Mouse (Mus musculus) heart, postnatal 36 days (tissue): ENCODE measurements around the gene Kat7. TPM values are rescaled to one million over a fixed set of nuclear protein-coding genes. Genes with fewer than 3 reads are reported as not detected.

Source experiments
- DNase-seq, 2 experiments: peaks; one replicate each; pipeline ENCODE4 v3.0.0; 2021 to 2022
- intact Hi-C: fragments of 180-260 bp; cut with DNase I; formaldehyde crosslinking; loops from one replicate; pipeline ENCODE4 v1.15.1; 2025
- total RNA-seq, 2 experiments: library from RNA; stranded (reverse); gene quantifications; 2 replicates each; pipeline ENCODE4 v1.2.3; 2021

The Kat7 gene
- total RNA-seq, 2 experiments from 2014 or later, result 27.5 to 32.3 TPM

- intact Hi-C loops, result loop anchor here (2.0 kb wide), 1 partner anchor 34 kb away; no protein-coding TSS in a partner anchor
- DNase-seq, result no peak
Observed at GRCm38 (mm10) chr11:95293017-95293624, 16.9 kb downstream of the Kat7 start.

GRCm38 (mm10) chr11:95291998-95292397, 18.0 kb downstream of the Kat7 start:
- intact Hi-C loops, result loop anchor here (2.0 kb wide), 1 partner anchor 33 kb away; no protein-coding TSS in a partner anchor
- DNase-seq, result no peak

GRCm38 (mm10) chr11:95282331-95282730, 27.7 kb downstream of the Kat7 start:
- intact Hi-C loops, result no loop called here
- no peak for DNase-seq

GRCm38 (mm10) chr11:95279061-95279659, 30.9 kb downstream of the Kat7 start:
- DNase-seq, result no peak
- intact Hi-C loops, result no loop called here

DNA sequence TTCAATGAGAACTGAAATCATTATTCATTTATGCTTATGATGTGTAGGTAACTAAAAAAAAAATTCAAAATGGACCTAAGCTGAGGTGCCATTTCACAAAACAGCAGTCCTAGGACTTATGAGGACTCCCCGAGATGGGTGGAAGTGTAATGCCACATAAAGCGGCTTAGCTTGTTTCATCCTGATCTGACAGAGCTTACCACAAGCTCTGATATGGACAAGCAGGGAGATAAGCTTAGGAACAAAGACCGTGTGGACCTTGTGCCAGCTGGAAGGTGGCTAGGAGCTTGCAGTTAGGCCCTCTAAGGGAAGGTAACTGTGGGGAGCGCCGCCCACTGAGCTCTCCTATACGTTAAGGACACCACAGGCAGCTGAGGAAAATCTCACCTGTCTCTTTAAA, 34.0 kb downstream of the Kat7 start:
- DNase-seq, result no peak
- intact Hi-C loops, result no loop called here

DNA sequence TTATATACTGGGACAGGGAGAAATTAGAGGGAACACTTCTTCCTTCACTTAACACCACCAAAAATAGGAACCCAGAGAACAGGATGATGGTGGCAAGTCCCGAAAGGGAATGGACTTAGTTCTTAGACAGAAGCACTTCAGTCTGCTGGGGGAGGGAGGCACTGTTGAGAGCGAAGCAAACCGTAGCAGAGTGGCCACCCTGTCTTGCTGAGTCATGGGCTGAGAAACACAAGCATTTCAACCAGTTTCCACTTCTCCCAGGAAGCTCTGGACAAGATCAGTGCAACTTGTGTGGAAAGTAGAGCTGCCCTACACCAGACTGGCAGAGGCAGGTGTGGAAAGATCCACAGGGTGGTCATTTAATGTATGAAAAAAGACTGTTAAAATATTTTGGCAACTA, 35.4 kb downstream of the Kat7 start:
- intact Hi-C loops, result no loop called here

DNA sequence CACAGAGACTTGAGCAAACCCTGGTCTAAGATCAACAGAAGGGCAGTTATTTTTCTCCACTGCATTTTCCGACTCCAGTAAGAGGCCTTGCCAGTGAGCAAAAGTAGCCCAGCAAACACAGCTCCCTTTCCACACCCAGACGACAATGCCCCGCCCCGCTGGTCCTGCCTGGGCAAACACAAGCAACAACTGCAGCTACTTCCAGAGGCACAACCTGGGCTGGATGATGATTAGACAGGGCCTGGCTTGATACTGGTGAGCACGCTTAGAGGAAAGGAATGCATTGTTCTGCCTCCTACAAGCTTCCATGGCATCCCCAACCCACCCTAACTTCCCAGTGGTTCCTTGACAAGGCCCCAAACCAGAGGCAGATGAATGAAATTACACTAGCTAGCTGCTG, 36.4 kb downstream of the Kat7 start:
- no peak for DNase-seq
- intact Hi-C loops, result no loop called here

More for the DNA sequence above, 35.4 kb downstream of the Kat7 start:
- no peak for DNase-seq

DNA sequence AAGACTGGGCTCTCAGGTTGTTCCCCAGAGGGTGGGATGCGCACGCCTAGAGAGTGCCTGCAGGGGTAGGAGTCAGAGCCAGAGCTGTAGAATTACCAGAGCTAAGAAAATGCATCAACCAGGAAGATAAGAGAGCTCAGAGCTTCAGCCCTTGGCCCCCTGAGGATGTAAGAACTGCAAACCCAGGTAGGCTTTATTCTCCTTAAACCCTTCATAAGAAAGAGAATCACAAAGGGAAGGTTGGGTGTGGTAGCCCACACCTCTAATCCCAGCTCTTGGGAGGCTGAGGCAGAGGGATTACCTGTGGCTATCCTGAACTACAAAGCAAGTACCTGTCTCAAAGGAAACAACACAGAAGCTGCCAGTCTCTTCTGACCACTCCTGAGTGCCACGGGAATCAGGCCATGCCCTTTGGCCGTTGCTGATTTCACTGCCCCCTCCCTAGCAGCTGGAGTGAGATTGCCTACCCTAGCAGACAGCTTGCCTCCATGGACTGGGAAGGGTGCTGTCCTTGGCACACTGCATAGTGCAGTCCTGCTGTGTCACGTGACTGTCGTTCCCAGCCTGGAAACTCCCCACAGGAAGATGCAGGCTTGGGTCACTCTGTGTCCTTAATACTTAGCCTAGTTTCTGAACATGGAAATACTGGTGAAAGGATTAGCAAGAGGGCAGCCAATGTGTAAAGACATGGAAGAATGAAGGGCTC, 43.4 kb downstream of the Kat7 start:
- intact Hi-C loops, result loop anchor here (5.0 kb wide), 1 partner anchor 116 kb away; the partner anchor contains the start of gene Slc35b1
- DNase-seq, result peak; percentile 37 to 52

DNA sequence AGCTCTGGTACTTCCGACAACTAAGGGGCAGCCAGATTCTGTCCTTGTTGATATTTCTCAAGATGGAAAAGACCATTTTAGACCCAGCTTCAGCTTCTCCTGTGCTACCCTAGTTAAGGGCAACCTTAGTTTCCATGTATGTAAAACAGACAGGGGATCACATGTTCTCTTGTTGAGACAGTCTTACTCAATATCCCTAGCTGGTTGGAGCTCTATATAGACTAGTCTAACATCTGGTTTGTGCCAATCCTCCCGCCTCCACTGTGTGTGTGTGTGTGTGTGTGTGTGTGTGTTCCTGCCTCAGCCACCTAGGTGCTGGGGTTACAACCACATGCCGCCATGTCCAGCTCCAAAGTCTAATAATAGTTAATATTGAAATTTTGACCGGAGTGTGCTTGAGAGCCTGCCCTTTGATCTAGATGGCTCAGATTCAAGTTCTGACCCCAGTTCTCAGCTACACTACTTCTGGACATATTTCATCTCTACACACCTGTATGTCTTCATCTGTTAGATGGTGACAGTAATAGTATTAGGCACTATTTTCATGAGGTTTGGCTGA, 45.5 kb downstream of the Kat7 start:
- intact Hi-C loops, result loop anchor here (5.0 kb wide), 1 partner anchor 118 kb away; the partner anchor contains the start of gene Slc35b1
- no peak for DNase-seq

- DNase-seq, result peak; percentile 62 to 63
- intact Hi-C loops, result no loop called here
Observed at GRCm38 (mm10) chr11:95263816-95264454, 46.1 kb downstream of the Kat7 start.

DNA sequence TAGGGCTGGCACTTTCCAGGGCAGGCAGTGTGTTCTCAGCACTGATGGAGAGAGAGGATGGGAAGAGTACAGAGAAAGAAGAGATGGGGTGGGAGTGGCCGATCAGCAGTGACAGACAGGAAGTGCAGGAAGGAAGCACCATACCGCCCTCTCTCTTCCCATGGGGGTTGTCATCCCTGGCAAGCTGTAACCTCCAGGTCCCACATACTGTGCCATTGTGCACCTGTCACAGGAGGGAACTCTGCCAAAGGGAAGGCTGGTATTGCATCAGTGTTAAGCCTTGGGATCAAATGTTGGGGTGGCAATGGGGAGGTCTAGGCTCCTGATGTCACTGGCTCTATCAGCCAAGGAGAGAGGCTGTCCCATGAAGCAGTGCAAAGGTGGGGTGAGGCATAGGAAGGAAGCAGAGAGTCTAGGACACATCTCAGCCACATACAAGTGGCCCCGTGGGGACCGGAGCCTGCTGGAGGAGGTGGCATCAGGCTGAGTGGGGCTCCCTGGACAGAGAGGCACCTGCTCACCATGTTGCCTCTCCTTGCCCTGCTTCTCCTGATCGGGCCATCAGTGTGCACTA, 48.8 kb downstream of the Kat7 start, which contains the start of gene Tac4:
Gene Tac4 (plus strand): TSS at position 352 of the 574 bp plus-strand sequence.
- DNase-seq, result no peak
- intact Hi-C loops, result no loop called here

- intact Hi-C loops, result loop anchor here (1.0 to 5.0 kb wide), 3 partner anchors 34 to 262 kb away; no protein-coding TSS in a partner anchor
- peak; percentile 96 for DNase-seq
Observed at GRCm38 (mm10) chr11:95259088-95259849, 50.8 kb downstream of the Kat7 start.

GRCm38 (mm10) chr11:95258490-95258889, 51.6 kb downstream of the Kat7 start:
- intact Hi-C loops, result loop anchor here (2.0 to 5.0 kb wide), 2 partner anchors 34 to 129 kb away; no protein-coding TSS in a partner anchor
- DNase-seq, result peak; percentile 85 to 89

DNA sequence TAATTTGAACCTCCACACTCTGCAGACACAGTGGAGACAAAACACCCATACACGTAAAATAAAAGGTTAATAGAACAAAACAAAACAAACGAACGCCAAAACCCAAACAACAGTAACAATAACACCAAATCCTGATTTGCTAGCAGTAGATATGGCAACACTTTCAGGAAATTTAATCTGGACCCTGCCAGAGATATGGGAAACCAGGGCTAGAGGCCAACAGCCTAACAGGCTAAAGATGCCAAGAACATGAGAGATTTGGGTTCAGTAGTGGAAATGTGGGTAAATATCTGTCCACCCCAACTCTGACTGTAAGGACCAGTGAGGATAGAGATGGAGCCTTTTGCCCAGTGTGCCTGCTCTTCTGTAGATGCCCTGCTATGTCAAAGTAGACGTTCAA, 52.1 kb downstream of the Kat7 start:
- DNase-seq, result no peak
- intact Hi-C loops, result loop anchor here (2.0 to 5.0 kb wide), 2 partner anchors 35 to 129 kb away; no protein-coding TSS in a partner anchor

GRCm38 (mm10) chr11:95255747-95256146, 54.3 kb downstream of the Kat7 start:
- intact Hi-C loops, result loop anchor here (5.0 kb wide), 1 partner anchor 132 kb away; no protein-coding TSS in a partner anchor
- DNase-seq, result no peak

DNA sequence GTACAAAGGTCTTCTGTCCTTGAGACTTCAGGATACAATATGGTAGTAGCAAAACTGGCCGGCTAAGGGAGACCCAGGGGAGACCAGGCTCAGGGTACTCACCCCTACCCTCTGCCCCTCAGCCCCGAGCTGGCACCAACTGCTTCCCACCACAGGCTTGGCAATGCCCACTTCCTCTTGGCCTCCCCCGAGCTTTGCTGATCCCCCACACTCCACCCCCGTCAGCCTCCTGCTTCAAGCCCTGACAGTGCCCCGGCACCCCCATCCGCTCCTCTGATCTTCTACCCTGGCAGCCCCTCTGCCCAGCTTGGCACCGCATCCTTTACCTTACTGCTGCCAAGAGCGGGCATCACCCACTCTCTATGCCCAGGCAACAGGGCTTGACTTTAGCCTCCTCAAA, 55.9 kb downstream of the Kat7 start:
- intact Hi-C loops, result loop anchor here (5.0 kb wide), 1 partner anchor 207 kb away; no protein-coding TSS in a partner anchor
- no peak for DNase-seq

- DNase-seq, result no peak
- intact Hi-C loops, result loop anchor here (5.0 kb wide), 1 partner anchor 205 kb away; no protein-coding TSS in a partner anchor
Observed at GRCm38 (mm10) chr11:95252104-95252503, 57.9 kb downstream of the Kat7 start.

GRCm38 (mm10) chr11:95251295-95251694, 58.8 kb downstream of the Kat7 start:
- intact Hi-C loops, result loop anchor here (1.0 to 5.0 kb wide), 2 partner anchors 134 to 204 kb away; no protein-coding TSS in a partner anchor
- peak; percentile 79 to 84 for DNase-seq

DNA sequence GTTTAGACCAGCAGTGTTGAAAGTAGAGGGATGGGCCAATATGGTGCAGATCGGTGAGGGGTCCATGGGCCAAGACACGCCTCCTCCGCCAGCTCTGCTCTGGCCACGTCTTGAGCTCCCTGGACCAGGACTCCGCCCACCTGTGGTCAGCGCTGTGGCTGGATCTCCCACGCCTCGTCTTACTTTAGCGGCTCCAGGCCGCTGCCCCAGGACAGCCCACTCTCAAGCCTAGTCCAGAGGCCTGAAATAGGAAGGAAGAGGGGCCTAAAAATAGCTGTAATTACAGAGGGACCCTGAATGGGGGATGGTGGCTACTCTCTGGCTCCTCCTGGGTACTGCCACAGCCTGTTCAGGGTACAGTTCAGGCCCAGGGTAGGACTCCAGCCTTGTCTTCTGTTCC, 59.9 kb downstream of the Kat7 start:
- intact Hi-C loops, result loop anchor here (5.0 kb wide), 1 partner anchor 203 kb away; no protein-coding TSS in a partner anchor
- no peak for DNase-seq
